Mouse (Mus musculus) 416B (cell line): Measurements from ENCODE around the gene Chst8.

Experiments
- DNase-seq: peaks from one replicate; pipeline ENCODE4 v3.0.0; 2011; ENCODE audit warnings: low read depth

Gene Chst8

DNA sequence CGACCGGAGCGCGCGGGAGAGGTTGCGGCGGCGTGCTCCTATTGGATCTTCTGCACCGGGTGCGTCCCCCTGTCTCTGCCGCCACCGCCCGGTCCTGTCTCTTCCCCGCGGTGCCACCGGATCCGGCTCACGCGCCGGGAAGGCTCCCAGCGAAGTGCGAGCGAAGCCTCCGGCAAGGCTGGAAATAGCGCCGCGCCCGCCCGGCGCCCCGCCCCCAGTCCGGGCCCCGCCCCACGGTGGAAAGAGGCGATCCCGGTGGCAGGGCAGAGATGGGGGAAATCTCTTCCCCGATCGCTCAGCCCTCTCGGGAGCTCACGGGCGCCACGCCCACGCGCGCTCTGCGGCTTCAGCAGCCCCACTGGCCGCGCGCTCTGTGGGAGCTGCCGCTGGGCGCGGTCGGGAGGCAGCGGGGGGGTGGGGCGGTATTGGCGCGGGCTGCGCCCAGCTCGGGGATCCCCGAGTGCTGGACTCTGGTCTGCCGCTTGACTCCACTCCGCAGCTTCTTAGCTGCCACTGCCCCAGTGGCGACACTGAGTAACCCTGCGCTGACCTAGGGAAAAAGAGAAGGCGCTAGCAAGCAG is at the start of gene Chst8:
Gene Chst8, minus strand, starts transcription at position 181 of the 581 bp plus-strand sequence.
- DNase-seq: no peak

DNA sequence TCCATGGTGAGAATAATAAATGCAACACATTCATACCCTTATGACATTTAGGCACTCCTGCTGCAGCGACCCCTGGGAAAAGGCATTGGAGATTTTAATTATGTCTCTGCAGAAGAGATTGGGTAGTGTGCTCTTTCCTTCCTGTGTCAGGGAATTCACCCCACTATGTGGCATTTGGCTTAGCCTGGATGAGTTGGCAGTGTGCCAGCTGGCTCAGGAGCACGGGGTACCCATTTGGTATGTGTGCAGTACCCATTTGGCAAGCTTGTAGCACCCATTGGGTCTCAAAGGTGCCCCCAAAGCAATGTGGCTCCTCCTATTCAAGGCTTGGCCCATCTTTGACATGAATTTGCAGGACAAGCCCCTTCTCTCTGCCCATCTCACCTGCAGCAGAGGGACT is 45.8 kb upstream of the Chst8 start:
- DNase-seq: no peak

DNA sequence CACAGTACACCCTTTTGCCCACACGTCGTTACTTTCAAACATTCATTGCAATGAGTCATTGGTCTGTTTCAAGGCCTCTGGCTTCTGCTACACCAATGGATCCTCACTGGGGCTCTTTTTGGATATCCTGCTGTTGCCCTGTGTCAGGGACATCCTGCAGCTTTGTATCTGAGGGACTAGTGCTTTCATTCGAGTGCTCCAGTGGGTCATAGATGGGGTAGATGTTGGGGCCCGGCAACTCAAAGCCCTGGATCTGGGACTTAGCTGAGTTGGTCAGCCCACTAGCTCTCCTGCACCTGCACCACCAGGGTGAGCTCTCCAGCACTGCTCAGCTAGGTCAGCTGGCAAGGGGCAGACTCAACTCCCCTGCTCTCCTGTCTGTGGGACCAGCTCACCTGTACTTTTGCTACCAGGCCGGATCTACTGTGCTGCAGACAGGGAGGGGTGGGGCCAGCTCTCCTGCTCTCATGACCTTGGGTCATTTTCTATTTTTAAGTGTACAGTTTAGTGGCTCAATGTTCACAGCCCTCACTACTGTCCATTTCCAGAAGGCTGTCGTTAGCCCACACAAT is 42.4 kb upstream of the Chst8 start:
- no peak for DNase-seq

DNA sequence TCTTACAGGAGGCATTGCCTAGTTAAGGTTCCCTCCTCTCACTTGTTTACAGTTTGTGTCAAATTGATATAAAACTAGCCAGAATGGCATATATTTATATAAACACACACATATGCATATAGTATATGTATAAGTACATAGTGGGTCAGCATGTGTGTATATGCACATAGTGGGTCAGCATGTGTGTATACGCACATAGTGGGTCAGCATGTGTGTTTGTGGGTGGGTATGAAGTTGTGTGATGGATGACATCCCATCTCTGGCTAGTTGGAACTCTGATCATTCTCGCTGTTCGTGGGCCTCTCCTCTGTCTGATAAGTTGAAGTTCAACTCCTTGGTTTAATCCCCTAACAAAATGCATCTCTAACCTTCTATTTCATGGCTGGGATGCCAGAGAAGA is 40.9 kb upstream of the Chst8 start:
- DNase-seq: no peak

DNA sequence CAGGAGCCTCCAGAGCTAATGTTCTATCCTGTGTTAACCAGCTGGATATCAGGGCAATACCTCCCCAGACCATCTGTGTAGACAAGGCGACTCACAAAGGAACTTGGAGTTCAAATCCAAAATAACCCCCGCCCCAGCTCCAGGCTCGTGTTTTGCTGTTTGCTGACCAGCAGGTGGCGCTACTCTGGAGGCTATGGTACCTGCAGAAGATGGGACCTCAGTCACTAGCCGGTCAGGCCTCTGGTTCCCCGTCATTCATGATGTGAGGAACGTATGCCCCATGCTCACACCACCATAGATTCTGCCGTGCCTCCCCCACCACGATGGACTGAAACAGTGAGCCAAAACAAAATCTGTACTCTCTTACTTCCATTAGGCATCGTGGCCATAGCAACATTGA is 37.1 kb upstream of the Chst8 start:
- peak; percentile 24 for DNase-seq

DNA sequence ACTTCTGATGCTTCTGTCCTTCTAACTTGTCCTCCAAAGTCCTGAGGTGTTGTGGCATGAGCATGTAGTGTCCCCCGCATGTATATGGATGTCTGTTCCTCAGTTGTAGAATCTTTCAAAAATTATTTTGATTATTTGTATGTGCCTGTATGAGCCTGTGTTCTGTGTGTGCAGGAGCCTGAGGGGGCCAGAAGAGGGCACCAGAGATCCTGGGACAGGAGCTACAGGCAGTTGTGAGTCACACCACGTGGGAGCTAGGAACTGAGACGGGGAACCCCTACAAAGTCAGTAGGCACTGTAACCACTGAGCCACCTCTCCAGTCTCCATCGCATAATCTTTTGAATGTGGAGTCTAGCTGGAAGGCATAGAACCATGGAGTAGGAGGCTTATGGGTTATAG is 36.3 kb upstream of the Chst8 start:
- DNase-seq: no peak

DNA sequence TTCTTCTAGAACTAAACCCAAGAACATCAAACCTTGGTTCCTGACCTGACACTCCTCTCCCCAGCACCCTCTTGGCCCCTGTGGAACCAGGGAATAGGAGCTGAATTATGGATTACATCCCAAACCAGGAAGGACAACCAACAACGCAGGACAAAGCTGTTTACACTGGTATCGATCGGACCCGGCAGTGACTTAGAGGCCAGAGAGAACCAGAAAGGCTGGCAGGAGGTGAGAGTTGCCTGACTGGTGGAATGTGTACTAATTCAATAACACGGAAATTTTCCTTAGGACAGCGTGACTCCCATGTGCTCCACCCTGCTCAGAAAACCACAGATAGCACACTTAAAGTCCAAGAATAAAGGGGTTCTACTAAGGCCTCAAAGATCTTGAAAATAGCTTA is 35.4 kb upstream of the Chst8 start:
- no peak for DNase-seq

DNA sequence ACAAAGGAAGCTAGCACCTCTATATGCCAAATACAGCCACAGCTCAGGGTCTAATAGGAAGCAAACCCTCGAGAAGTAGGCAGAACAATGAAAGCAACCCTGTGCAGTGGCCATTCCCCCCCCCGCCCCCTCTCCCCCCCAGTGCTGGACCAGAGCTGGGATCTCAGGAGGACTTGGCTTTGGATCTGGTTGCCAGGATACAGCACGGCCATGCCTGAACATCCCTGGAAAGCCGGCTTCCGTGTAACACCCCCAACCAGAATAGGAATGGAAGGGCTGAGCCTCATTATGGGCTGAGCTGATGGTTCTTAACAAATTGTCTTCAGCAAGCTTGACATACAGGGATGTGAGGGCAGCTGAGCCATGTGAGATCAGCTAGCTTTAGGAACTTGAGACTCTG is 34.9 kb upstream of the Chst8 start:
- DNase-seq: no peak

DNA sequence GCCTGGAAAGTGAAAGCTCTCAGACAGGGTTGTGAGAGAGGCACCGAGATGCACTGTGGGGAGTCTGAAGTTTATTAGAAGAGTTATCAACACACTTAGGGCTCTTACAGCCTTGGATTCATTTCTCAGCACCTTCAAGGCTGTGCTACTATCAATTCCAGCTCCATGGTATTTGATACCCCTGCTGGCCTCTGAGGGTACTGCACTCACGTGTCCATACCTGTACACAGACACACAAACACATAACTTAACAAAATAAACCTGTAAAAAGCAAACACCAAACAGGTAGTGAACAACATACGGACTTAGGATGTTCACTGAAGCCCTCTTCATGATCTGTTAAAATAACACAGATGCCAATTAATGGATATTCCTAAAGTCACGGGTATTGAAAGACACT is 26.2 kb upstream of the Chst8 start:
- DNase-seq: no peak

DNA sequence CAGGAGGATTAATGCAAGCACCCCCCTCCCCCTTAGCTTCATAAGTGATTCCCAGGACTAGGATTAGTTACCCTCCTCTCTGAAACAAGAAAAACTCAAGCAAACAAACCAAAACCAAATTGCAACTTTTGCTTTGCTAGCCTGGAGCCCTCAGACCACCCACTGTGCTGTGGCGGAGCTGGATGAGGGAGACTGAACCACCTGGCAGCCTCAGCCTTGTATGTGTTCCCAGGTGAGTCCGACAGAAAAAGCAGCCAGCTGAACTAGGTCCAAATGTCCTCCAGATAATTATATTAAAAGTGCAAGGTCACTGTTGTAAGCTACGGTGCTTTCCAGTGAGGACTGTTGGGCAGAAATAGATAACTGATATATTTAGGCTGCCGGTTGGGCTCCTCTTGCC is 25.7 kb upstream of the Chst8 start:
- no peak for DNase-seq

DNA sequence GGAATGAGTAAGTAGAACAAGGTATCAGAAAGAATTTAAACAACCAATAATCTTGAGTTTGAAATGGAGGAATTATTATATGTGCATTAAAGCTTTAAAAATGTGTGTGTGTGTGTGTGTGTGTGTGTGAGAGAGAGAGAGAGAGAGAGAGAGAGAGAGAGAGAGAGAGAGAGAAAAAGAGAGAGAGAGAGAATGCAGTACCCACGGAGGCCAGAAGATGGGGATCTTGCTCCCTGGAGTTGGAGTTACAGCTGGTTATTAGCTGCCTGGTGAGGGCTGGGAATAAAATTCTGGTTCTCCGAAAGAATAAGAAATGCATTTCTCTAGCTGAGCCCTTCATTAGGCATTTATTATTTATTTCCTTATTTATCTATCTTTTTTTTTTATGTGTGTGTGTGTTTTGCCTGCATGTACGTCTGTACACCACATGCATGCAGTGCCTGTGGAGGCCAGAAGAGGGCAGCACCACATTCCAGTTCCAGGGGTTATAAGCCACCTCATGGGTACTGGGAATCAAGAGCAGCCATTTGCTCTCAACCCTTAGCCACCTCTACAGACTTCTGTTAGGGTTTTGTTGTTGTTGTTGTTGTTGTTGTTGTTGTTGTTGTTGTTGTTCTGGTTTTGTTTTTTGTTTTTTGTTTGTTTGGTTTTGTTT is 13.9 kb upstream of the Chst8 start:
- peak; percentile 55 for DNase-seq

DNA sequence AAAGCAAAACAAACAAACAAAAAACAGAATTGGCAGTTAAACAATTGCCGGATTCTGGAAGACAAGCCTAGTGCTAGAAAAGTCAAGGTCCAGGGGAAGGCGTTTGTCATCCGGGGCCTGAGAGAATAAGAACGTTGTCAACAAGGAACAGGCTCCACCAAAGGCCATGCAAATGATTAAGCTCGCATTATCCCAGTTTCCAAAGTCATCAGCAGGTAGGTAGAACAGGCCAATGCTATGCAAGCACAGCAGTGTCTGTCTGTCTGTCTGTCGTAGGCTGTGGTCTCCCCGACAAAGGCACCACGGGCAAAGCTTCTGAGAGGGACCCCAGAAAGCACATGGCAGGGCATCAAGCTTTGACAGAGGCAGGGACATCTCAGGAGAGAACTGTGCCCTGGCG is 9.1 kb upstream of the Chst8 start:
- no peak for DNase-seq

DNA sequence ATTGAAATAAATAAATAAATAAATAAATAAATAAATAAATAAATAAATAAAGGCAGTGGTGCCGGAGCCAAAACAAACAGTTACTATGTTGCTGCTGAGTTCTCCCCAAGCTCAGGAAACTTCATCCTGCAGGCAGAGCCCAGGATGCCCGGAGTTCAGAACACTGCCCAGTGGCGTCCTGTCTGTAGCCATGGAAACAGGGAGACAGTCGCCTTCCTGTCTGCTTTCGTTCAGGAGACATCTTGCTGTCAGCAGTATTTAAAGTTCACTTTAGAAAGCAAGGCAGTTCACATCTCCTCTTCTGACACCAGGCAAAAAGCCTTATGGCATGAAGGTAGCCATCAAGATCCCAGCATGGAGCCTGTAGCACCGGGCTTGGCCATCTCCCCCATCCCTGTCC is 8.0 kb upstream of the Chst8 start:
- DNase-seq: no peak

DNA sequence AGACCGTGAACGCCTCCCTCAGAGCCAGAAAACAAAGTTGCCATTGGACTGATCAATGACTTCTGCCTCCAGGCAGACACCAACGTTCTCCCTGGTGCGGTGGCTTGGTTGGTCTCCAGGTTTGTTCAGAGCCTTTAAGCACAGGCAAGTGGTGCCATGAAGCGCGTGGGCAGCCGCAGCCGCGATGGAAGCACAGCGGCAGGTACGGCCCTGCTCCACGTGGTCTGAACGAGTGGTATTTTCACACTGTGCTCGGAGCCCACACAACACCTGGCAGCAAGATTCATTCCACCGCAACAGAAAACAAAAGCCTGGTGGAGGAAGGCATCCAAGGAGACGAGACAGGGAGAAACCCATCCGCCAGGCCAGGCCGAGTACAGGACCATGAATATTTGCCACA is 7.3 kb upstream of the Chst8 start:
- DNase-seq: no peak

DNA sequence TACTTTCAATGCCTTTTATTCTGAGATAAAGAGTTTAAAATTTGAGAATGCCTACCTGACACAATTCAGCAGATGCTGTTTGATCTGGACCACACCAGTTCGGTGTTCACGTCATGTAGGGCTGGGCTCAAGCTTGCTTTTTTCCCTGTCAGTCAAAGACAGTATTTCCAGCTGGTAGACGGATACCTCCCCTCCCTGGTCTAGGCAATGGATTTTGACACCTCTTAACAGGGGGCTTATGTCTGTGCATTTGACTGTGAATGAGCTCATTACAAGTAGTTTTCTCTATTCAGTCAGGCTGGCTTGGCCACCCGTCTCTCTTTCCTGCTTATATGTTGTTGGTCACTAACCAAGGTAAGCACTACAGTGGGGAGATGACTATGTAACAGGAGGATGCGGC is 6.1 kb upstream of the Chst8 start:
- no peak for DNase-seq

DNA sequence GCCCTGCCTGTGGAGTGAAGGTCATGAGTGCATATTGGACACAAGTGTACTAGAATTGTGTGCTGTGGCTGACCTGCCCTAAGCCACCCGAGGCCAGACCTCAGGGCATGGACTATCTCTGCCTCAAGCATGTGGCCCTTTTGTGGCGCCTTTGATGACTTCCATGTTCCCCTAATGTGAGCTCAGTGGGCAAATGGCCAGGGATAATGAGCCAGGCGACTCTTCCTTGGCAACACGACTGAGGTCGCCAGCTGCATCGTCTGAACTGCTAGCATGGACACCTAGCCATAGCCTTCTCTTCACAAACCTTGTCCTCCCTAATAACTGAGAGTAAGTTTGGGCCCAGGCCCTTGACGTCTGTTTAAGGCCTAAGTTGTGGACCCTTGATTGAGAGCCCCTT is 4.5 kb upstream of the Chst8 start:
- no peak for DNase-seq

DNA sequence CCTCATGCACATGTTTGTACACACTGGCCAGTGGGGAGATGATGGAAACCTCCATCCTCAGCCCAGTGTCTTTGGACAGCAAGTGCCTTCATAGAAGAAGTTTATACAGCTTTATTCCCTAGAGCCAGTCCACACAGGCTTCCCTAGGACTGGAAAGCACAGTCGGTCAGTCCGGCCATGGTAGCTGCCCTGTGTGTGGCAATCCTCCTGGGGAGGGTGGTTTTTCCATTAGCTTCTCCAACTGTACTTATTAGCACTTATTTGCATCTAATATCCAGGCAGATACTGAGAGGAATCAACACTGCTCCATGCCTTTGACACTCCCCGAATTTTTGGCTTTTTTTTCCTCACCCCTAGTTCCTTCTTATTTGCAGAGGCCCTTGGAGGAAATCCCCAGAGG is 2.3 kb upstream of the Chst8 start:
- no peak for DNase-seq

DNA sequence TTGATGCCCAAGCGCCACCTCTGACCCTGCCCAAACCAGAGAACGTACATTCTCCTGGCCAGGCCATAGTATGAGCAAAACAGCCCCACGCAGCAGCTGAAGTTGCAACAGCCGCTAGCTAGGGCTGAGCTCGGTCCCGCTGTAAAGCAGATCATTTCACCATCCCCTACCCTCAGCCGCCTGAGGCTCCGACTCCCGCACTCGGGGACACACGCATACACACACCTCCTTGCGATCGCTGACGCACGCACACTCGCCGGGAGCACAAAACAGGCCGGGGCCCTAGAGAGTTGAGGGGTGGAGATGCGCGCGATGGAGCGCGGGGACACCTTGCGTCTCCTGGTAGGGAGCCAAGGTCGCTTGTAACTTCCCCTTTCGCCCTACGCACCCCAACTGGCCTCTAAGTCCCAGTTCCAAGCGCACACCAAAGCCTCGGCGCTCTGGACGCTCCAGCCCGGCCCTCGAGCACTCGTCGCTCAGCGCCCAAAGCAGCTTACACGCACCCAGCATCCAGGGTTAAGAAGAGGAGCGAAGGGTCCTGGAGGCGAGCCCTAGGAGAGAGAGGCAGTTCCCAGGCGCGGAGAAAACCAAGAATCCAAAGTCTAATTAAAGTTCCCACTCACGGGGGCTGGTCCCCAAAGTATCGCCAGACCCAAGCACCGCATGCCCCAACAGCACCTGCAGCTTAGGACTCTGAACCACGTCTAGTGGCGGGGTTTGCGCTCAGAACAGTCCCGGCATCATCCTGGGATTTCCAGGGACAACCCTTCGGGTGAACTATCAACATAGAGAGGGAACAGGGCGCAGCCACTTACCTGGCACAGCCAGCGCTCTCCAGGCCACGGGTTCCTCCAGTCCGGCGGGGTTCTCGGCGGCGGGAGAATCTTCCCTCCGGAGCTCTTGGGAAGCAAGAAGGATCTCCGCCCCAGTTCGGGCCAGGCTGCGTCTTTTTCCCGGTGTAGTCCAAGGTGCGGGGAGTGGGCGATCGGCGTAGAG is 682 bp downstream of the Chst8 start:
- DNase-seq: no peak

DNA sequence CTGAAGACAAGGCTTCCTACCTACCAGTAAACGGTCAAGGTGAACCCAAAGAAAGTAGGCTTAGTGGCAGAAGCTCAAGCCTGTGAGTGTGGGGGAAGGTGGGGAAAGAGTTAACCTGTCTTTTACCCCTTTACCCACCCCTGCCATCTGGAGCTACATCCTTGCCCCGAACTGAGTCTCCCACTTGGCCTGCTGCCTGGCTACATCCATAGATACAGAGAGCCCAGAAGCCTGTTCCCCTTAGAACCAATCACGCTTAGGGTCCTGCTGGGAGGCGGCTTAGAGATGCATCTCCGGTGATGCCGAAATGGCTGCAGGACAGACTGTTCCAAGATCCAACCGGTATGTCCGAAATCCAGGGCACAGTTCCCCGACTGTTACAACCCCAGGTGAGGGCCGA is 1.5 kb downstream of the Chst8 start:
- DNase-seq: no peak

DNA sequence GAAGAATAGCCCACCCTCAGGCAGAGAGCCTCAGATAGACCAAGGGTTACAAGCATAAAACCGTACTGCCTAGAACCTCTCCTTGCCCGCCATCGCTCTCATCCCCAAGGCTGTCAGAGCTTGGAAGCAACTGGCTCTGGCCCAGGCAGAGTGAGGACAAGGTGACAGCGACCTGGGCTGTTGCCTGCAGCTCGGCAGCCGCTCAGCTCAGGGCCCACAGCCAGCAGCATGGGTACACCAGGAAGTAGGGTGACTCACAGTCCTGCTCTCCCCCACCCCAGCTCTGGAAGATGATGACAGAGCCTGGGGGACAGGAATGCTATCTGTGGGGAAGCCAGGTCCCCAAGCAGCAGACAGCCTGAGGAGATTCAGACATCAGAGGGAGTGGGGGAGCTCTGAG is 6.2 kb downstream of the Chst8 start:
- DNase-seq: peak; percentile 5

DNA sequence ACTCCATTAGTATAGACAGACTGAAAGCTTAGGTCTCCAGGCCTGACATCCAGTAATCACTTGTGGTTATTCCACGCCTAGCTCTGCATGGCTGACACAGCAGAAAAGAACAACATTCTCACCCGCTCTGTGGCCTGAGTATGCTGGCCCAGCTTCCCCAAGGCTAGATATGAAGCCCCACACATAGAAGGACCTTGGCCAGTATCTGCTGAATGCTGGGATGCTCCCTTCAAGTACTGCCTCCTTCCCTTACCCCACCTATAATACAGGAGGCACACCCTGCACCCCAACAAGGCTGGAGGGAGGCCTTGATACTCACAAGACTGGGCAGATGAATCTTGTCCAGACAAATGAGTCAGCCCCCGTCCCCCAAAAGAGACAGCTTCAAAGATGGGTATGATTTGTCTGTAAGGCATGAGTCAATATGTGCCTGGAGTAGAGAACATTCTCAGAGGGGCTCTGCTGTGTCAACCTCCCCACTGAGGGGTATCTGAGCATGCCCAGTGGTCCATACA is 6.8 kb downstream of the Chst8 start:
- no peak for DNase-seq

DNA sequence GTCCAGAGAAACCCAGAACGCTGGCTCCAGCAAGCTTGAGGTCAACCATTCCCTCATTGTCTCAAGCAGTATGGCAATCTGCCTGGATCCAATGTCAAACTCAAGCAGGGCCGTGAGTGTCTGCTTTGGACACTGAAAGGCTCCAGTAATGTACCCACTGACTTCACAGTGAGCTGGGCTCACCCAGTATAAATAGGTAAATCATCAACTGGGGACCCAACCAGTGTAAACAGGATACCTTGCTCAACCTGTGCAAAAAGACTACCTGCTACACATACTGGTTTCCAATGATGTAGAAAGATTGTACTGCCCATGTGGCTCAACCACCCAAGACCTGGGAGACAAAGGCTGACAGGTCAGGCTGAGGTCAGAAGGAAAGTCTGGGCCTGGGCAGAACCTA is 7.5 kb downstream of the Chst8 start:
- DNase-seq: no peak
